Mouse (Mus musculus) liver, embryonic 16.5 days (tissue): ENCODE results near the gene Izumo1. TPM values are rescaled to one million over a fixed set of nuclear protein-coding genes. Genes with fewer than 3 reads are reported as not detected.

Experiments used
- ATAC-seq: fragments of 200-750 bp; cut with Nextera tagmentation; 2 replicates; pipeline ENCODE4 v1.8.0; 2017; ENCODE audit warnings: low read depth, mild to moderate bottlenecking, moderate number of reproducible peaks, moderate library complexity
- H3K27ac ChIP-seq: fragments of 300-500 bp; sonication (generic); 2 replicates; pipeline ENCODE4 v1.5.1; 2014; ENCODE audit warnings: mild to moderate bottlenecking, low read length
- H3K27me3 ChIP-seq: fragments of 300-500 bp; sonication (generic); 2 replicates; pipeline ENCODE4 v1.6.1; 2014; ENCODE audit warnings: low read depth, low read length, mixed read lengths; ENCODE audit not compliant: control insufficient read depth, insufficient read depth
- H3K36me3 ChIP-seq: fragments of 300-500 bp; sonication (generic); 2 replicates; pipeline ENCODE4 v1.6.1; 2014; ENCODE audit warnings: mild to moderate bottlenecking; ENCODE audit not compliant: control insufficient read depth, insufficient read depth
- H3K4me1 ChIP-seq: fragments of 300-500 bp; sonication (generic); 2 replicates; pipeline ENCODE4 v1.6.1; 2014; ENCODE audit warnings: low read depth, low read length, mixed read lengths; ENCODE audit not compliant: control insufficient read depth
- H3K4me2 ChIP-seq: fragments of 300-500 bp; sonication (generic); 2 replicates; pipeline ENCODE4 v1.6.1; 2014; ENCODE audit warnings: low read depth, low read length, mixed read lengths
- H3K4me3 ChIP-seq: fragments of 300-500 bp; sonication (generic); 2 replicates; pipeline ENCODE4 v1.5.1; 2014; ENCODE audit warnings: low read depth, mild to moderate bottlenecking, low read length
- H3K9ac ChIP-seq: fragments of 300-500 bp; sonication (generic); 2 replicates; pipeline ENCODE4 v1.6.1; 2014; ENCODE audit warnings: low read depth, low read length
- H3K9me3 ChIP-seq: fragments of 300-500 bp; sonication (generic); replicated peaks from 2 replicates; pipeline ENCODE4 v1.6.1; 2016; ENCODE audit warnings: low read length; ENCODE audit not compliant: control insufficient read depth
- WGBS: fragments of 180-500 bp; shearing (Covaris S2); extraction: QIAGEN DNeasy Blood & Tissue Kit; methylation state at CpG from one replicate; pipeline ENCODE4 v1.1.7; 2014; ENCODE audit not compliant: insufficient replicate concordance; 5-methylcytosine and 5-hydroxymethylcytosine counted together
- polyA plus RNA-seq: library from polyadenylated mRNA; unstranded; fragments of >200 nt; fragmentation: Nextera tagmentation; extraction: Ambion mirVana; gene quantifications from 2 replicates; pipeline ENCODE4 v1.2.1, GENCODE M21; 2015

Izumo1 gene
- polyA plus RNA-seq, 1 experiment from 2014 or later = 0.05 TPM

- H3K4me1 ChIP-seq = peaks cover 6% of the 10 kb centered on the region
- H3K4me3 ChIP-seq = no peak overlapping the region
- no peaks in the 10 kb centered on the region for H3K27me3 ChIP-seq
- no peaks in the 10 kb centered on the region for H3K9me3 ChIP-seq
- no peak overlapping the region for H3K27ac ChIP-seq
- no peak for ATAC-seq
- H3K36me3 ChIP-seq = no peaks in the 10 kb centered on the region
- no peak overlapping the region for H3K4me2 ChIP-seq
- 45% methylated on average over 3 of the region's 3 CpGs for WGBS
- no peak overlapping the region for H3K9ac ChIP-seq
Measured at GRCm38 (mm10) chr7:45590874-45591273, 30.7 kb upstream of the Izumo1 start.

GRCm38 (mm10) chr7:45591880-45592279 is 29.7 kb upstream of the Izumo1 start:
- Histone ChIP-seq H3K4me3 (no peak overlapping the region), H3K4me2 (no peak overlapping the region), H3K27ac (no peak overlapping the region), H3K4me1 (peaks cover 6% of the 10 kb centered on the region), H3K27me3 (no peaks in the 10 kb centered on the region), H3K9ac (no peak overlapping the region), H3K9me3 (no peaks in the 10 kb centered on the region), H3K36me3 (no peaks in the 10 kb centered on the region)
- ATAC-seq = no peak
- 47% methylated on average over 7 of the region's 7 CpGs for WGBS

GRCm38 (mm10) chr7:45593118-45593815 is 28.3 kb upstream of the Izumo1 start:
- ATAC-seq = no peak
- Histone ChIP-seq H3K4me1 (peaks cover 6% of the 10 kb centered on the region), H3K4me3 (no peak overlapping the region), H3K27ac (no peak overlapping the region), H3K36me3 (no peaks in the 10 kb centered on the region), H3K4me2 (no peak overlapping the region), H3K9me3 (no peaks in the 10 kb centered on the region), H3K27me3 (no peaks in the 10 kb centered on the region), H3K9ac (no peak overlapping the region)
- WGBS = 17% methylated on average over 10 of the region's 10 CpGs

- ATAC-seq = no peak
- Histone ChIP-seq H3K4me1 (peaks cover 2% of the 10 kb centered on the region), H3K27me3 (no peaks in the 10 kb centered on the region), H3K36me3 (no peaks in the 10 kb centered on the region), H3K4me3 (no peak overlapping the region), H3K9ac (no peak overlapping the region), H3K4me2 (no peak overlapping the region), H3K9me3 (no peaks in the 10 kb centered on the region), H3K27ac (no peak overlapping the region)
- 63% methylated on average over 4 of the region's 4 CpGs for WGBS
Measured at GRCm38 (mm10) chr7:45595176-45595575, 26.4 kb upstream of the Izumo1 start.

- 43% methylated on average over 1 of the region's 1 CpGs for WGBS
- ATAC-seq = no peak
Measured at GRCm38 (mm10) chr7:45596107-45596506, 25.5 kb upstream of the Izumo1 start.

GRCm38 (mm10) chr7:45597013-45597412 is 24.6 kb upstream of the Izumo1 start:
- 55% methylated on average over 5 of the region's 5 CpGs for WGBS
- ATAC-seq = no peak

More at GRCm38 (mm10) chr7:45596107-45596506, 25.5 kb upstream of the Izumo1 start:
- H3K4me1 ChIP-seq = peaks cover 2% of the 10 kb centered on the region
- no peak overlapping the region for H3K4me3 ChIP-seq
- H3K4me2 ChIP-seq = no peak overlapping the region
- H3K27ac ChIP-seq = no peak overlapping the region
- H3K27me3 ChIP-seq = no peaks in the 10 kb centered on the region
- H3K9me3 ChIP-seq = no peaks in the 10 kb centered on the region
- no peak overlapping the region for H3K9ac ChIP-seq
- H3K36me3 ChIP-seq = no peaks in the 10 kb centered on the region

GRCm38 (mm10) chr7:45597527-45597926 is 24.1 kb upstream of the Izumo1 start:
- no peaks in the 10 kb centered on the region for H3K36me3 ChIP-seq
- H3K27ac ChIP-seq = no peak overlapping the region
- no peaks in the 10 kb centered on the region for H3K27me3 ChIP-seq
- no peaks in the 10 kb centered on the region; the same call in none of the 2 replicates for H3K4me1 ChIP-seq
- no peak overlapping the region for H3K9ac ChIP-seq
- H3K9me3 ChIP-seq = no peaks in the 10 kb centered on the region
- no peak overlapping the region for H3K4me3 ChIP-seq
- WGBS = 70% methylated on average over 6 of the region's 6 CpGs
- no peak overlapping the region for H3K4me2 ChIP-seq
- ATAC-seq = no peak

More at GRCm38 (mm10) chr7:45597013-45597412, 24.6 kb upstream of the Izumo1 start:
- no peaks in the 10 kb centered on the region for H3K36me3 ChIP-seq
- H3K4me2 ChIP-seq = no peak overlapping the region
- H3K9ac ChIP-seq = no peak overlapping the region
- peaks cover 2% of the 10 kb centered on the region for H3K4me1 ChIP-seq
- H3K27me3 ChIP-seq = no peaks in the 10 kb centered on the region
- H3K9me3 ChIP-seq = no peaks in the 10 kb centered on the region
- H3K27ac ChIP-seq = no peak overlapping the region
- no peak overlapping the region for H3K4me3 ChIP-seq

GRCm38 (mm10) chr7:45598960-45599879 is 22.4 kb upstream of the Izumo1 start:
- no peaks in the 10 kb centered on the region for H3K9me3 ChIP-seq
- no peak for ATAC-seq
- H3K4me1 ChIP-seq = no peaks in the 10 kb centered on the region; the same call in none of the 2 replicates
- no peak overlapping the region for H3K4me2 ChIP-seq
- 57% methylated on average over 18 of the region's 18 CpGs for WGBS
- no peak overlapping the region for H3K9ac ChIP-seq
- H3K27me3 ChIP-seq = no peaks in the 10 kb centered on the region
- no peak overlapping the region for H3K27ac ChIP-seq
- H3K4me3 ChIP-seq = no peak overlapping the region
- H3K36me3 ChIP-seq = no peaks in the 10 kb centered on the region
